Mouse (Mus musculus) ovary, postnatal 10 days (tissue): ENCODE data around the gene Abhd12b.
A peak's percentile ranks its signal among the peaks of the same experiment; 100 is the strongest.

ENCODE experiments used
- DNase-seq: peaks from one replicate; pipeline ENCODE4 v3.0.0; 2022; ENCODE audit warnings: low spot score

Abhd12b gene

DNA sequence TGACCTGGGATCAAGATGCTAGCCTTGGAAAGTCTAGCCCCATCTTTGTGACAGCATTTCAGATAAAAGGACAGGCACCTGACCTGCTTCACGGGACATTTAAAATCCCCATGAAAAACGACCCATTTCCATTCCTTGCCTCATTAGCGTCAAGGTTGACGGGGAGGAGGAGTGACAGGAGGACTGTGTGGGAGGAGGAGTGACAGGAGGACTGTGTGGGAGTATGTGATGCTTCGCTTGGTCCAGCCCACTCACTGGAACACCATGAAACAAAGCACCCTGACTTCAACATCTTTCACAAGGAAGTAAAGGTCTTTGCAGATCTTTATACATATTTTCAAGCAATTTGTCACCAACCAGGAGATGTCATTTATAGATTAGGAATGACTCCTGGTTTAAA, 54.3 kb downstream of the Abhd12b start:
- no peak for DNase-seq

DNA sequence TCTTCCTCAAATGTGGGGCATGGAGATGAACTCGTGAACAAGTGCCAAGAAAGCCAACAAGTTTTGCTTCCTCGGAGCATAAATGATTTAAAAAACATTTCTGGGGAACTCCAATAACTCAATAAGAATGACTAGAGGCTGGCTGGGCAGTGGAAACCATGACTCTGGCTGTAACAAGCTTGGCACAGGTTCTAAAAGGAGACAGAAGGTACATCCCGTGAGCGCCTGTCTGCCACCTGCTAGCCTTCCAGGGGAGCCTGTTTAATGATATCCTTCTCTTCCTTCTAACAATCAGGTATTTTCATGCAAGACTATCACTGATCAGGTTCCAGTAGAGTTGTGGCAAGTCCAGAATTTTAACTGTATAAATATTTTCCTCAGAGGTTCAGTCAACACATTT, 58.6 kb downstream of the Abhd12b start:
- no peak for DNase-seq

DNA sequence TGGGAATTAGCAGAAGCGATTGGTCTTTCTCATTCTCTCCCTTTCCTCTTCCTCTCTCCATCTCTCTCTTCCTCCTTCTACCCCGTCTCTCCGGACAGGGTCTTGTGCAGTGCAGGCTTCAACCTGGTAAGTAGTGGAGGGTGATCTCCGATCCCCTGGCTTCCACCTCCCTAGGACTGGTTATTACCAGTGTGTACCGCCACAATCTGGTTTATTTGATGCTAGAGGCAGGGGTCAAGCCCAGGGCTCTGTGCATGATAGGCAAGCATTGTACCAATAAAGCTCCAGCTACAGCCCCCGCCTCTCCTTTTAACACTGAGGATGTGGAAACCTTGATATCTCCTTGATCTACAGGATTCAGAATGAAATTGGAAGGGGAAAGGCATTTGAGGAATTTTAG, 59.7 kb downstream of the Abhd12b start:
- DNase-seq, result no peak

DNA sequence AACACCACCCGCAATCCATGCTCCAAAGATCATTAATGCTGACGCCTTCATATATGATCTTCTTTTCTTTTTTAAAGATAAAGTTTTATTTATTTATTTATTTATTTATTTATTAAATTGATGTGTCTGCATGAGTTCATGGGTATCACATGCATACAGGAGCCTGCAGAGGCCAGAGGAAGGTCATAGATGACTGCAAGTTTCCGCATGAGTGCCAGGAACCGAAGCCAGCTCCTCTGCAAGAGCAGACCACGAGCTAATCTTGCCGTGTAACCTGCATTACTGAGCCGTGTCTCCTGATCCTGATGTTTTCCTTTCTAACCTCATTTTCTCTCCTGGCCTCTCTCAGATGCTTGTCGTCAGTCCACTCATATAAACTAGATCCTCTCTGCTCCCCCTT, 60.3 kb downstream of the Abhd12b start:
- DNase-seq, result no peak

DNA sequence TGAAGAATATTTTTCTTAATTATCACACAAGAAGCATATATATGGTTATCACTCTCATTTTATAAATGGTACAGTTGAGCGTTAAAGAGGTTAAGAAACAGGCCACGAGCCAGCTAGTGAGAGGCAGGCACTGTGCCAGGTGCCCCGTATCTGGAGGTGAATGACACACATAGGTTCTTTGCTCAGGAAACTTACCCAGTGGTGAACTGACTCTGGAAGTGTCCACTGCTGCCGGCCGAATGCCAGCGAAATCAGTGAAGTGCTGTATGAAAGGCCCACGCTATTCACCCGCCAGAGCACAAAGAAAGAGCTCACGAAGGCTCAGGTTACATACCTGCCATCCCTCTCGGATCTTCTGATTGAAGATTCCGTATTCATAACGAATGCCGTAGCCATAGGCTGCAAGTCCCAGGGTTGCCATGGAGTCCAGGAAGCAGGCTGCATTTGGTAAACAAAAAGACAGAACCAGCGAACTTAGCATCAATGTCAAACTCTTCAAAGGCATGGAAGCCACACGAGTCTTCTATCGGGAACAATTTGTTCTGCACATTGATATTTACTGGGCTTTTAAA, 62.4 kb downstream of the Abhd12b start:
- DNase-seq, result no peak

DNA sequence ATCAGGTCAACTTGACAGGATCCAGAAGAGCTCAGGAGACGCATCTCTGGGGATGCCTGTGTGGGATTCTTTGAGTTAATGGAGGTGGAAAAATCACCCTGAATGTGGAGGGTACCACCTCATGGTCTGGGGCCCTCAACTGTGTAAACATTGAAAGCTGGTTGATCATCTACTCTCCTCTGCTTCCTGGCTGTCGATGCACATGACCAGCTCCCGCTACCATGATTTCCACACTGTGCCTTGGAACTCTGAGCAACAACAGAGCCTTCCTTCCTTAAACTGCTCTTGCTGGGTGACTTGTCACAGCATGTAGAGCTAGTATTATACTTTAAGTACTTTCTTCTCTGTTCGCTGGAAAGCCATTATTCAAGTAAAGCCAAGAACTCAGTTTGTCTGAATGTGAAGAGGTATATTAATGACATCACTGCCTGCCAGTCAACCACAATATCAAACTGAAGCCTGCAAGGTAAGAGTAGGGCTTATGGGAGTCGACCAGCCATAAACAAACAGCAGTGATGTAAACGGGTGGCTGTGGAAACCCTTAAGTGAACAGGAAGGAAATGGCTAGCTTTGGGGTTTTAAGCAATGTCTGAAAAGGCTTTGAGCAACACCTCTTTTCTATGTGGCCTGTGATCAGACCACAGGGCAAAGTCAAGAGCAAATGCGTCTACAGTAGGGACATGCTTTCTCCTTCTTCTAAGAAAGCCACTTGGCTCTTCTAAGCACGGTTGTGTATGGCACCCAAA, 65.0 kb downstream of the Abhd12b start:
- no peak for DNase-seq

DNA sequence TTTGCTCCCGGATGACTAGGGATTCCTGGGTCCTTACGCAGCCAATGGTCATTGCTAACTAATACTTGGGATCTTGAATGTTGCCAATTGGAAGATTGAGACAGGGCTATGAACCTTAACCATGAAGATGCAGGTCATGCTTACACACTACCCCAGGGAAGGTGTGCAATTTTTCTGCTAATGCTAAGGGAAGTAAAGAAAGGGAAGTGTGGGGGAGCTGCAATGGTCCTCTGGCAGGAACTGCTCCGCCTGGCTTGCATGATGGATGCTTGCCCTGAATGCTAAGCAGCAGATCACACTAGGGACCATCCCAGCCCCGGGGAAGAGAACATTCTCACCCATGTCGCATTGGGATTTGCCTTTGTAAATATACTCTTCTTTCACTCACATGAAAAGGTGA, 67.5 kb downstream of the Abhd12b start:
- DNase-seq, result no peak

DNA sequence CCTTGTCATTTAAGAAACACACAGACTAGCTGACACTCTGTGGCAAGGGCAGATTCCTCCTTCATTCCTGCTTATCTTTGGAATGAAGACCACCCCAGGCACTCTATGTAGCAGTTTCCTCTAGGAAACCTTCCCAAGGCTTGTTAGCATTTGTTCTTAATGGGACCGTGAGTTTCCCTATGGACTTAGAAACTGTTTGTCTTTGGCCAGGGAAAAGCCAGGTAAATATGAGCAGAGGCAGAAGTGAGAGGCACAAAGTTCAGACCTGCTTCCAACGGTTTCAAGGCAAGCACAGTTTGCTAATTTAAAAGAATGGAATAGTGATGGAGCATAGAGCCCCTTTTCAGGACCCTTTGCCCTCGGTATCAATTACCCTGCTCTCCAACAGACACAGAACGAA, 69.4 kb downstream of the Abhd12b start:
- no peak for DNase-seq

DNA sequence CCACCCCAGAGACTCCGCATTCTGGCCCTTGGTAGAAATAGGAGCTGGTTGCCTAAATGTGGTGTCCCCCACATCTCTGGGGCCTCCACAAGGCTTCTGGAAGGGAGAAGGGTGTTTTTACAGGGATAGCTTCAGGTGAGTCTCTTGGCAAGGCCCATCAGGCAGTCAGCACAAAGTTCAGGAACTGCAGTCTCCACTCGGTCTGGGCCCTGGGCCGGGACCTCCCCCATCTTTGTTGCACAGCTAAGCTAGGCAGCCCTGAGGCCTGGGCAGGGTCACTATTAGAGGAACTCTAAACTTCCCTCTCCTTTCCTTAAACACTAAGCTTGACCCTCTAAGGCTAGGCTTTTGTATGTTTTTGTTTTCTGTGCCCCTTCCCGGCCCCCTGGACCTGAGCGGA, 72.7 kb downstream of the Abhd12b start:
- peak; percentile 5 for DNase-seq

DNA sequence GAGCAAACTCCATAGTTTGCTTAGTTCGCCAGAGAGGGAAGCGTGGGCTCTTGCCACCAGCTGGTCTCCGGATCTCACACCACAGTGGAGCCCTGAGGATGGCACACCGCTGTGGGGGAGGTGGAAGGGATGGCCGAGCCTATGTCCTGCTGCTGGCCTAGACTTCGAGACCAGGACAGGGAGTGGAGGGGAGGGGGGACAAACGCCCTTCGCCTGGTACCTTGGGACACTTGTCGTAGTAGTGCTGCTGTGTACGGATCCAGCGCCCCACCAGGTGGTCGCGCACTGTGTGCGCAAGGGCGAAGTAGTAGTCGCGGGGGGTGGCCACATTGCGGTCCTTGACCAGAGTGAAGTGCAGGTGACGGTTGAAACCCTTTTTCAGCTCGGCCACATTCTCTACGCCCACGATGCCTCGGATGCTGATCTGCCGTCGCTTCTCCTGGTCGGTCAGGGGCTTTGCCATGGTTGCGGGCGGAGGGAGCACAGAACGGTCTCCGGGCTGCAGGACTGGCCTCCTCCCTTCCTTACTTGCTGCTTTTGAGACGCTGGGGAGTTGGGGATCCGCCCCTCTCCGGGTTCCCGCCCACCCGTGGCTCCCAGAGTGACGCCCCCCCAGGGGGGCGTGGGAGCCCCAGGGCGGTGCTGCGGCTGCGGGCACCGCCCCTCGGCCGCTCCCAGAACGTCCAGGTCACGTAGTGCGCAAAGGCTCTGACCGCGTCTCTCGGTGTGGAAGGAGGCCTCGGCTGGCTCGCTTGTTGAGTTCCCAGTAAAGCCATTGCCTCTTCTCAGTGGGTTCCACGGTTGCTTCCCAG, 73.4 kb downstream of the Abhd12b start:
- peak; percentile 66 for DNase-seq

DNA sequence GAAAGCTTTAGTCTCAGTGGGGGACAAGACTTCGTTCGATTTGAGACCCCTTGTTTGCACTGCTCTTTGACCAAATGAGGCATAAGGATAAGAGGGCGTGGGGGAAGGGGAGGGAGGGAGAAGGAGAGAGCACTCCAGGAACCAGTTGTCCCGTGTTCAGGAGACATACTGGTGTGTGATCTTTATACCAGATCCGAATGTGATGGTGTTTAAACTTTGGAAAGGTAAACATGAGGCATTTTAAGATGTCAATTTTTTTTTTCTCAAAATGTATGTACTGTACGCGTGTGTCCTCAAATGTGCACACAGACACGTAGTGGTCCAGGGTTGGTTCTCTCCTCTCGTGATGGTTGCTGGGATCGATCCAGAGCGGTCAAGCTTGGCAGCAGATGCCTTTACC, 74.2 kb downstream of the Abhd12b start:
- DNase-seq, result no peak

DNA sequence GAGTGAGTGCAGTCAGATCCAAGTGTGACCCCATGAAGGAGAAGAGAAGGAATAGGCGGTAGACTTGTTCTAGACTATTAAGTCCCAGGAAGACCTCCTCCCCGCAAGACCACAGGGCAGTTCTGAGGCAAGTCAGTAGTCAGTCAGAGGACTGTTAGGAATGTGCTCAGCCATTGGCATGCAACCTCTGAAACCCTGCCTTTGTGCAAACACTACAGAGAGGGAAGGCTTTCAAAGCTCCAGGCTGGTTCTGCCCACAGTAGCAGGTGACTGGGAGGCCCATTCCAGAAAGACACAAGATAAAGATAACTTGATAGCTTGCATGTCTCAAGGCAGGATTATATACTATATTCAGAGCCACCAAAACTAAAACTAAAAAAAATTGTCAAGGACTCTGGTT, 77.4 kb downstream of the Abhd12b start, which contains the start of gene Pygl:
Pygl (minus strand) TSS at position 195 of the 400 bp plus-strand sequence.
- DNase-seq, result no peak

DNA sequence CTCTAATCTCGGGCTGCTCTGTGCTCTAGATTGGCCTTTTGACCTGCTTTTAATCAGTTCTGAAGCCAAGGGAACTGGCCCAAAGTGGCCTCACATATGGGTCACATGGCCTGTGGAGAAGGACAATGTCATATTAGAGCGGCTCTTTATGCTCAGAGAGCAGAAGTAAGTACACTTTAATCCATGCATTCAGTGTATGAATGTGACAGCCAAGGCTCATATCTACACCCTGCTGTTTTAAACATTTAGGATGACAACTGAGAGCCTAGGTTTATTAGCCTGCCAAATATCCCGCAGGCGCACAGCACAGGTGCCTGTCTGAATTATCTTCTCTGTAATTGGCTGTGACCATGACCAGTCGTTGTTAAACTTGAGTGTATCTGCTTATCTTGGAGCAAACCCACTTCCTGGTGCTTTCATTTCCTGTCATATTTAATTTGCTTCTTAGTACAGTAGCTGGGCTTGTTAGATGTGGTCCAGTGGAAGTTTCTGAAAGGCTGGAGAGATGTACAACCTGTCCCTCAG, 78.1 kb downstream of the Abhd12b start:
- DNase-seq, result no peak
